Mouse (Mus musculus) liver, embryonic 16.5 days (tissue): Measurements from ENCODE around the gene Ern2. TPM values are rescaled to one million over a fixed set of nuclear protein-coding genes. Genes with fewer than 3 reads are reported as not detected.
A peak's percentile ranks its signal among the peaks of the same experiment; 100 is the strongest.

ENCODE experiments used
- ATAC-seq: fragments of 200-750 bp; cut with Nextera tagmentation; 2 replicates; pipeline ENCODE4 v1.8.0; 2017; ENCODE audit warnings: low read depth, mild to moderate bottlenecking, moderate number of reproducible peaks, moderate library complexity
- H3K27ac ChIP-seq: fragments of 300-500 bp; sonication (generic); 2 replicates; pipeline ENCODE4 v1.5.1; 2014; ENCODE audit warnings: mild to moderate bottlenecking, low read length
- H3K27me3 ChIP-seq: fragments of 300-500 bp; sonication (generic); 2 replicates; pipeline ENCODE4 v1.6.1; 2014; ENCODE audit warnings: low read depth, low read length, mixed read lengths; ENCODE audit not compliant: control insufficient read depth, insufficient read depth
- H3K36me3 ChIP-seq: fragments of 300-500 bp; sonication (generic); 2 replicates; pipeline ENCODE4 v1.6.1; 2014; ENCODE audit warnings: mild to moderate bottlenecking; ENCODE audit not compliant: control insufficient read depth, insufficient read depth
- H3K4me1 ChIP-seq: fragments of 300-500 bp; sonication (generic); 2 replicates; pipeline ENCODE4 v1.6.1; 2014; ENCODE audit warnings: low read depth, low read length, mixed read lengths; ENCODE audit not compliant: control insufficient read depth
- H3K4me2 ChIP-seq: fragments of 300-500 bp; sonication (generic); 2 replicates; pipeline ENCODE4 v1.6.1; 2014; ENCODE audit warnings: low read depth, low read length, mixed read lengths
- H3K4me3 ChIP-seq: fragments of 300-500 bp; sonication (generic); 2 replicates; pipeline ENCODE4 v1.5.1; 2014; ENCODE audit warnings: low read depth, mild to moderate bottlenecking, low read length
- H3K9ac ChIP-seq: fragments of 300-500 bp; sonication (generic); 2 replicates; pipeline ENCODE4 v1.6.1; 2014; ENCODE audit warnings: low read depth, low read length
- H3K9me3 ChIP-seq: fragments of 300-500 bp; sonication (generic); replicated peaks from 2 replicates; pipeline ENCODE4 v1.6.1; 2016; ENCODE audit warnings: low read length; ENCODE audit not compliant: control insufficient read depth
- WGBS: fragments of 180-500 bp; shearing (Covaris S2); extraction: QIAGEN DNeasy Blood & Tissue Kit; methylation state at CpG from one replicate; pipeline ENCODE4 v1.1.7; 2014; ENCODE audit not compliant: insufficient replicate concordance; 5-methylcytosine and 5-hydroxymethylcytosine counted together
- polyA plus RNA-seq: library from polyadenylated mRNA; unstranded; fragments of >200 nt; fragmentation: Nextera tagmentation; extraction: Ambion mirVana; gene quantifications from 2 replicates; pipeline ENCODE4 v1.2.1, GENCODE M21; 2015

Gene Ern2
- polyA plus RNA-seq, 1 experiment from 2014 or later = not detected

DNA sequence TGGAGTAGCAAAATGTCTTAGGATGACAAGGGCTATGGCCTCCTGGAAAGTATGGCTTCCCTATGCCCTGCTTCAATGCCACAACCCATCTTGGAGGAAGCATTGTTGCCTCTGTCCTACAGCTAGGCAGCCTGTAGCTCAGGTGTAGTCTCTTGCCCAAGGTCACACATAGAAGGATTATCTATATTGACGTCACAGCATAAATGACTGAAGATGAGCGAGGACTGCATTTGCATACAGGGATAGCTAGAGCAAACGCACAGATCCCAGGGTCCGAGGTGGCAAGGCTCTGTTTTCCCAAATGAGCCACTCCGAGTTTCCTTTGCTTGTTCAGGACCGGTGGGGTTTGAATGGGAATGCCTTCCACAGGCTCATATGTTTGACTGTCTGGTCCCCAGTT, 15.3 kb downstream of the Ern2 start:
- Histone ChIP-seq H3K27me3 (no peaks in the 10 kb centered on the region), H3K9ac (no peak overlapping the region), H3K36me3 (peaks cover 52% of the 10 kb centered on the region), H3K27ac (no peak overlapping the region), H3K4me3 (no peak overlapping the region), H3K4me1 (no peaks in the 10 kb centered on the region), H3K4me2 (no peak overlapping the region), H3K9me3 (no peaks in the 10 kb centered on the region)
- WGBS = 84% methylated on average over 6 of the region's 6 CpGs
- no peak for ATAC-seq

DNA sequence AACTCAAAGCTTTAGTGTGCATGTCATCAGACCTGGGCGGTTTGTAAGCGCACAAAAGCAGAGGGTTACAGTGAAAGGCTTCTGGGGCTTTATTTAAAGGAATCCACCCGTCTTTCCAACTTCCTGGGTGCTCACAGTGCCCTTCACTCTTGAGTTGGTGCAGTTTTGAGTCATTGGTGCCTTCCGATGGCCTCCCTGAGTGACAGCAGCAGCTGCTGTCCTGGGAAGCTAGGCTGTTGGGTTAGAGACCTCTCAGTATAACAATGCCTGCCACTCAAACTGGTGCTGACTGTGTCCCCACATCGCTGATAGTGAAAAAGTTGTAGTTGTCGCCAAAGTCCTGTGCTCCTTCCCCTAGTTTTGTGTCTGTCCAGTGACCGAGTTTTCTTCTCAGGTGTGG, 18.8 kb downstream of the Ern2 start:
- peaks cover under 1% of the 10 kb centered on the region; the same call in 1 of the 2 replicates for H3K4me1 ChIP-seq
- WGBS = 83% methylated on average over 7 of the region's 7 CpGs
- H3K36me3 ChIP-seq = peaks cover 84% of the 10 kb centered on the region
- no peaks in the 10 kb centered on the region for H3K27me3 ChIP-seq
- H3K27ac ChIP-seq = no peak overlapping the region
- no peak overlapping the region for H3K4me3 ChIP-seq
- no peak for ATAC-seq
- H3K4me2 ChIP-seq = no peak overlapping the region
- H3K9ac ChIP-seq = no peak overlapping the region
- H3K9me3 ChIP-seq = no peaks in the 10 kb centered on the region

DNA sequence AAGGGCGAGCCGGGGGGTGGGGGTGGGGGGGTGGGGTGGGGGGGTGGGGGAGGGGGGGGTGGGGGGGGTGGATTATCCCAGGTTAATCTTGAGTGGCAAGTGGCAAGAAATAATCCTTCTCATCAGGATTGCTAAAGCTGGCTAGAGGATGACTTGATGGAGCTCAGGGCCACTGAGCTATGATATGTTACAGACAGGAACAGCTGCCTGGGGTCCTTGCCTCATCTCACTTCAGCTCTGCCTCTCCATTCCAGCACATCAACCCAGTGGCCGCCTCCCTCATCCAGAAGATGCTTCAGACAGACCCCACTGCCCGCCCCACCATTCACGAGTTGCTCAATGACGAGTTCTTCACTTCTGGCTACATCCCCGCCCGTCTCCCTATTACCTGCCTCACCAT, 22.2 kb downstream of the Ern2 start:
- Histone ChIP-seq H3K4me1 (peaks cover 15% of the 10 kb centered on the region), H3K27ac (no peak overlapping the region), H3K4me2 (no peak overlapping the region), H3K27me3 (no peaks in the 10 kb centered on the region), H3K9me3 (no peaks in the 10 kb centered on the region), H3K4me3 (no peak overlapping the region), H3K36me3 (peaks cover 76% of the 10 kb centered on the region), H3K9ac (no peak overlapping the region)
- WGBS = 87% methylated on average over 8 of the region's 8 CpGs
- ATAC-seq = no peak

DNA sequence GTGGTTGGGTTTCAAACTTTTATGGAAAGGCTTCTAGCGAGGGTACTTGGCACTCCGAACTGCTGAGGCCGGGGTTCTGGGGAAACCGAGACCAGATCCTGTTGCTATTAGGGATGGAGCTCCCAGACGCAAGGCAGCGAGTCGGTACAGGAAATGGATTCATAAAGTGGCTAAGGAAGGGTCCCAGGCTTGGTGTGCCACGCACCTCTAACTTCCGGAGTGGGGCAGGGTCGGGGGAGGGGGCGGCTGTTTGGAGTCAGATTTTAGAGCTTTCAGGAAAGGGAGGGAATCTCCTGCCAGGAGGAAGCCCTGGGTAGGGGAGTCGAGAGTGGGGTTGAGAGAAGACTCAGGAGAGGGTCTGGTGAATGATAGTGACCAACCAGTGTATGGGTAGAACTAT, 26.0 kb downstream of the Ern2 start:
- H3K36me3 ChIP-seq = peaks cover 40% of the 10 kb centered on the region
- no peaks in the 10 kb centered on the region for H3K27me3 ChIP-seq
- 2% methylated on average over 12 of the region's 12 CpGs for WGBS
- H3K9me3 ChIP-seq = no peaks in the 10 kb centered on the region
- no peak for ATAC-seq
- H3K4me2 ChIP-seq = peak overlapping the region; percentile 65
- H3K4me1 ChIP-seq = peaks cover 22% of the 10 kb centered on the region
- H3K4me3 ChIP-seq = peak overlapping the region; percentile 96
- H3K27ac ChIP-seq = peak overlapping the region; percentile 74
- peak overlapping the region; percentile 82 for H3K9ac ChIP-seq

DNA sequence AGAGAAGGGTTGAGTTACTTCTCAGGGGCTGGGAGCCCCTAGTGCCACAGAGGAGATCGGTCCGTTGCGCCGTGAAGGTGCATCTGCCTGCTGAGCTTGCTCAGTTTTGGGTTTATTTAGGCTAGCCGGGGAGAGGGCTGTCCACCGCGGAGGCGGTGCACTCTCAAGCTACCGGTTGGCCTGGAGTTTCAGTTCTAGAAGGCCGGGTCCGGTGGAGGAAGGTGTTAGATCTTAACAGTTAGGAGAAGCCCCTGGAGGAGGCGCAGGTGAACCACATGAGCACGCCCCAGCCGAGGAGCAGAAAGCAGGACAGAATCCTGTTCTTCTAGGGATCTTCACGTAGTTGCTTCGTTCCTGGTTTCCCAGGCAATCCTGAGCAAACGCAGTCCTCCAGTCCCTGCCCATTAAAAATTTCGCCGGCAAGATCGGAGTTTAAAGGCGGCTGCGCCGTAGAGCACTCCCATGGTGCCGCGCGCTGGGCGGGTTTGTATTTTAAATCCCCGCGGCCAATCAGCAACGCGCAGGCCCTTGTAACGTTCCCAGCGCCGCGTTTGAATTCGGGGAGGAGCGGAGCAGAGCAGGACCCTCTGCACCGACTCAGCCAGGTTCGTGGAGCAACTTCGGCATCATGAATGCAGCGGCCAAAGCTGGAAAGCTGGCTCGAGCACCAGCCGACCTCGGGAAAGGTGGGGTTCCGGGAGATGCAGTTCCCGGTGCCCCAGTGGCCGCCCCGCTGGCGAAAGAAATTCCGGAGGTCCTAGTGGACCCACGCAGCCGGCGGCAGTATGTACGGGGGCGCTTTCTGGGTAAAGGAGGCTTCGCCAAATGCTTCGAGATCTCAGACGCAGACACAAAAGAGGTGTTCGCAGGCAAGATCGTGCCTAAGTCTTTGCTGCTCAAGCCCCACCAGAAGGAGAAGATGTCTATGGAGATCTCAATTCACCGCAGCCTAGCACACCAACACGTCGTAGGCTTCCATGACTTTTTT, 26.8 kb downstream of the Ern2 start, which contains the start of gene Plk1:
TSS of gene Plk1 (plus strand) at position 525 of the 988 bp plus-strand sequence.
- Histone ChIP-seq H3K9me3 (no peaks in the 10 kb centered on the region), H3K36me3 (peaks cover 31% of the 10 kb centered on the region), H3K27ac (peak within 1 kb of the TSS; percentile 88), H3K4me2 (peak within 1 kb of the TSS; percentile 70), H3K4me1 (peaks cover 22% of the 10 kb centered on the region), H3K4me3 (peak within 1 kb of the TSS; percentile 96), H3K9ac (peak within 1 kb of the TSS; percentile 82), H3K27me3 (no peaks in the 10 kb centered on the region)
- peak; percentile 95 for ATAC-seq
- whole genome bisulfite sequencing = under 1% methylated on average over 63 of the region's 63 CpGs

DNA sequence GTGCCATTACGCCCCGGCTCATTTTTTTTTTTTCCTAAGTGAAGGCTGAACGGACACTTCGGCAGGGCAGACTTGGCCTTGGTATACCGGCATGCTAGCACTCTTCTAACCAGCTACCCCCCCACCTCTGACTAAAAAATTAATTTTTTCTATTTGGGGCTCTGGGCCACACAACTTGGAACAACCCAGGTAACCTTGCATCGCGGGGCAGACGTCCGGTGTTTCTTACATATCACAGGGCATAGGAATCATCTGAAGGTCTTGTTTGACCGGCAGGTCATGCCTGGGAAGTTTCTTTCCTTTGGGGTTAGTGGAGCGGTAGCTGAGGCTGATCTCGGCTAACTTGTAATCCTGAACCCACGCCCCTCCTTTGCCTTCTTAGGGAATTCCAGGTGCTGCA, 27.5 kb downstream of the Ern2 start:
- WGBS = 2% methylated on average over 13 of the region's 13 CpGs
- peak overlapping the region; percentile 88 for H3K27ac ChIP-seq

DNA sequence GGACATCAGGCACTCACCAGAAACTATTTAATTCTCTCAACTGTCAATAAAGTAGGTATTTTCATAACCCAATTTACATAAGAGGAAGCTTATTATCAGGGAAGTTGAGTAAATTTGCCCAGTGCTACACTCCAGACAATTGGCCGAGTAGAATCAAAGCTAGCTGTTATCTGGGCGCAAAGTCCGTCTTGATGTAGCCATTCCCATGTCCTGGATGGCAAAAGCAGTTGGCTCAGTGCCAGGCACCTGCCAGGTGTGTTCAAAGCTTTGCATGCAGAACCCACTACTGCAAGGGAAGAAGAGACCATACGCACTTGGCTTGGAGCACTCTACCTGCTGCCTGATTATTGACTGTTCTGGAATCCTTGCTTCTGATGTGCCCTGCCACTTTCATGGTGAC, 33.5 kb downstream of the Ern2 start:
- no peak overlapping the region for H3K4me3 ChIP-seq
- WGBS = 56% methylated on average over 4 of the region's 4 CpGs
- ATAC-seq = peak; percentile 37
- H3K27ac ChIP-seq = no peak overlapping the region
- H3K27me3 ChIP-seq = no peaks in the 10 kb centered on the region
- H3K9ac ChIP-seq = no peak overlapping the region
- H3K4me1 ChIP-seq = peaks cover 3% of the 10 kb centered on the region; the same call in 1 of the 2 replicates
- H3K9me3 ChIP-seq = no peaks in the 10 kb centered on the region
- peaks cover 11% of the 10 kb centered on the region for H3K36me3 ChIP-seq
- H3K4me2 ChIP-seq = no peak overlapping the region

More for the DNA sequence above, 27.5 kb downstream of the Ern2 start:
- peak overlapping the region; percentile 96 for H3K4me3 ChIP-seq
- H3K9me3 ChIP-seq = no peaks in the 10 kb centered on the region
- ATAC-seq = no peak
- no peaks in the 10 kb centered on the region for H3K27me3 ChIP-seq
- peaks cover 27% of the 10 kb centered on the region for H3K36me3 ChIP-seq
- peaks cover 22% of the 10 kb centered on the region for H3K4me1 ChIP-seq
- peak overlapping the region; percentile 70 for H3K4me2 ChIP-seq
- peak overlapping the region; percentile 82 for H3K9ac ChIP-seq

DNA sequence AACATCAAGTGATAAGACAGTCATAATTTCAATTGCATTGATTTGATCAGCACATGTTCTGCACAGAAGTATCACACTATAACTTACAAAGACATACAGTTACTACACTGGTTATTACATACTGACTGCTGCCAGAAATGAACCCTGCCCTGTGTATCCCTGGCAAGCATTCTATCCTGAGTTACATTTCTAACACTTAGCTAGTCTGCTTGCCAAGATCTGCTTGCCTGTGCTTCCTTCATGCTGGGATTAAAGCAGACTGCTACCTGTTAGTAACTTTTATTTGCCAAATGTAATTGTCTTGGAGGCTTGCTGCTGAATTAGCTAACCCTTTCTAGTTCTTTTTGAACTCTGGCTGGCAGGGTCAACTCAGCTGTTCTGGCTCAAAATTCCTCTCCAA, 45.0 kb downstream of the Ern2 start:
- no peaks in the 10 kb centered on the region for H3K27me3 ChIP-seq
- no peaks in the 10 kb centered on the region for H3K4me1 ChIP-seq
- H3K9me3 ChIP-seq = no peaks in the 10 kb centered on the region
- ATAC-seq = no peak
- no peak overlapping the region for H3K4me3 ChIP-seq
- H3K4me2 ChIP-seq = no peak overlapping the region
- no peak overlapping the region for H3K27ac ChIP-seq
- peaks cover 45% of the 10 kb centered on the region for H3K36me3 ChIP-seq
- H3K9ac ChIP-seq = no peak overlapping the region

DNA sequence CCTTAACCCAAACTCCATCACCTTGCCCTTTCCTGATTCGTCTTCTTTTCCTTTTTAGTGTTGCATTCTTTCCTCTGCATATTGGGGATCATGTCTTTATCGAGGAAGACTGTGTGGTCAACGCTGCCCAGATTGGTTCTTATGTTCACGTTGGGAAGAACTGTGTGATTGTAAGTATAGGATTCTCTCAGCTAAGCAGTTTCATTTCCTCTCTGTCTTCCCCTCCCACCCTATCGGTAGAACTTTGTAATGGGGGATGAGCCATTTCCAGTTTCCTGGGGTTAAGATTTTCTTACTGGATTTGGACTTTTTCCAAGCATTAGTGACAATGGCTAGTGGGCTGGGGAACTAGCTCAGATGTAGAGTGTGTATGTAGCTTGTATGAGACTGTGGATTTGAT, 47.8 kb downstream of the Ern2 start:
- Histone ChIP-seq H3K36me3 (peaks cover 33% of the 10 kb centered on the region), H3K4me3 (no peak overlapping the region), H3K9me3 (no peaks in the 10 kb centered on the region), H3K4me1 (peaks cover 7% of the 10 kb centered on the region), H3K4me2 (no peak overlapping the region), H3K9ac (no peak overlapping the region), H3K27ac (no peak overlapping the region), H3K27me3 (no peaks in the 10 kb centered on the region)
- 80% methylated on average over 5 of the region's 5 CpGs for WGBS
- no peak for ATAC-seq
